Mouse (Mus musculus): ENCODE results near the gene Msh4.

Msh4 gene

DNA sequence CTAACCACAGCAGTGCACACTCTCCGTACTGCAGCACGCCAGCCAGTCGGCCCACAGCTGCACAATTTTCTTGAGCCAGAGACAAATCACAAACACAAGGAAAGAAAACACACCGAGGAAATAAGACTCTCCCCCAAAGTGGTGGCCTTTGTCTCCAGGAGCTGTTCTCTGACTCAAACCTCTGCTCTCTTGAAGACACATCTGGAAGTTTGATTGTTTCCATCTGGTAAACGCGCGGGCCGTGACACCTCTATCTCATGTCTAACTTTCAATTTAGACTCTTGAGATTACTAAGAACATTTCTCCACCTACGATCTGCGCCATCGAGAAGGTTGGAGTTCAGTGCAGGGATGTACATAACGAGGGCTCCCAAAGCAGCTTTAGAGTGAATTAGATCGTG, 97.5 kb downstream of the Msh4 start:
- DNase-seq (ENCODE audit: low spot score), result no peak

DNA sequence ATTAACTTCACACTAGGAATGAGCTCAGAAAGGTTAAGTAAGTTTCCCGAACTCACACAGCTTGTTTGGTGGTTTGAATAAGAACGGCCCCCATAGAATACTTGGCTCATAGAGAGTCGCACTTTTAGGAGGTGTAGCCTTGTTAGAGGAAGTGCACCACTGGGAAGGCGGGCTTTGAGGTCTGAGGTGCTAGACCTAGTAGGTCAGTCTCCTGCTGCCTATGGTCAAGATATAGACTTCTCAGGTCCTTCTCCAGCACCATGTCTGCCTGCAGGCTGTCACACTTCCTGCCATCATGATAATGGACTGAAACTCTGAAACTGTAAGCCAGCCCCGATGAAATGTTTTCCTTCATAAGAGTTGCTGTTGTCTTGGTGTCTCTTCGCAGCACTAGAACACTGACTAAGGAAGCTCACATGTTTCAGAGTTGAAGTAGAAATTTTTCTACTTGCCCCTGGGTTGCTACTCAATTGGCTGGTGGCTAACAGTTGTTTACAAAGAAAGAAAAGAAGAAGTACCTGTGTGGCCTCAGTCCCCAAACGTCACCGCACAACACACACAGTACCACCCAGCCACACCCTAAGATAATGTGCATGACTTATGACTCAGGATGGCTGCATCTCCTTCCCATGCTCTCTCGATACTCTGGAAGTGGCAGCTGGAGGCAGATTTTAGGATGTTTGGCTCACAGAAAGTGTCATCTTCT, 98.3 kb downstream of the Msh4 start:
- DNase-seq (ENCODE audit: low spot score), result no peak
